Mouse (Mus musculus) olfactory bulb, adult 2 months (tissue): Measurements from ENCODE around the gene Spon1.

ENCODE experiments used
- CTCF ChIP-seq: fragments of 200-500 bp; IDR thresholded peaks from 2 replicates; pipeline ENCODE4 v1.5.1; 2012; ENCODE audit warnings: low read depth, mild to moderate bottlenecking, low read length, moderate library complexity; ENCODE audit not compliant: insufficient read depth
- POLR2A ChIP-seq: fragments of 200-500 bp; IDR thresholded peaks from 2 replicates; pipeline ENCODE4 v1.6.1; 2012; ENCODE audit warnings: mild to moderate bottlenecking, low read depth, low read length, moderate library complexity; ENCODE audit not compliant: insufficient read depth

- no peak for TF ChIP-seq CTCF
- TF ChIP-seq POLR2A: no peak
These were observed 316.0 kb downstream of the Spon1 start for GRCm38 (mm10) chr7:114081633-114082420.
